Mouse (Mus musculus): ENCODE data around the gene Hcst.

DNA sequence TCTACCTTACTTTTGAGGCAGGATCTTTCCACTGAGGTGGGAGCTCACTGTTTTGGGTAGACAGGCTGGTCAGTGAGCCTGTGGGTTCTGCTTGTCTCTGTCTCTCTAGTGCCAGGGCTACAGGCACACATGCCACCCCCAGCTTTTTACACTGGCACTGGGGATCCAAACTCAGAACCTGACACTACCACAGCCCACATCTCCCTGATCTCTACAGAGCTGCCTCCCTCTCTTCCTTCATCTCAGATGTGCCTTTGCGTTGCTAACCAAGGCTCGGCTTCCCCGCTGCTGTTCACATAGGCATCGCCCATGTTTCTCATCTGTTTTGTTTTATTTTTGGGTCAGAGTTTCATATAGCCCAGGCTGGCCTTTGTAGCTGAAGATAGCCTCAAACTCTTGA is 26.0 kb downstream of the Hcst start:
- no peak for TF ChIP-seq CTCF (IDR thresholded peaks at IDR 0.05; ENCODE audit: extremely low read depth, insufficient read depth, low read length)
- no peak for TF ChIP-seq POLR2A (IDR thresholded peaks at IDR 0.05; ENCODE audit: extremely low read depth, insufficient read depth, low read length)

All from cortical plate, adult 2 months (tissue).